Mouse (Mus musculus) hindbrain, embryonic 10.5 days (tissue): ENCODE measurements around the gene Lars2. TPM values are rescaled to one million over a fixed set of nuclear protein-coding genes. Genes with fewer than 3 reads are reported as not detected.
A peak's percentile ranks its signal among the peaks of the same experiment; 100 is the strongest.
"Not testable (repeated sequence)": the region's sequence is repeated elsewhere in the genome, so short reads cannot be mapped to it uniquely, and the experiment has no call there.

ENCODE experiments used
- DNase-seq: peaks from one replicate; pipeline ENCODE4 v3.0.0-alpha.2; 2017; ENCODE audit warnings: low spot score
- H3K27ac ChIP-seq: fragments of 300-500 bp; sonication (generic); 2 replicates; pipeline ENCODE4 v1.5.1; 2016; ENCODE audit warnings: mild to moderate bottlenecking, moderate library complexity
- H3K27me3 ChIP-seq: fragments of 300-500 bp; sonication (generic); 2 replicates; pipeline ENCODE4 v1.6.1; 2016; ENCODE audit warnings: mild to moderate bottlenecking; ENCODE audit not compliant: poor library complexity, insufficient read depth, severe bottlenecking
- H3K36me3 ChIP-seq: fragments of 300-500 bp; sonication (generic); 2 replicates; pipeline ENCODE4 v1.6.1; 2016; ENCODE audit warnings: mild to moderate bottlenecking, moderate library complexity
- H3K4me1 ChIP-seq: fragments of 300-500 bp; sonication (generic); replicated peaks from 2 replicates; pipeline ENCODE4 v1.6.1; 2016; ENCODE audit warnings: mild to moderate bottlenecking
- H3K4me3 ChIP-seq: fragments of 300-500 bp; sonication (generic); 2 replicates; pipeline ENCODE4 v1.5.1; 2016; ENCODE audit warnings: mild to moderate bottlenecking, moderate library complexity
- H3K9me3 ChIP-seq: fragments of 300-500 bp; sonication (generic); 2 replicates; pipeline ENCODE4 v1.6.1; 2016; ENCODE audit warnings: mild to moderate bottlenecking, moderate library complexity
- WGBS: fragments of 180-500 bp; shearing (Covaris S2); methylation state at CpG from one replicate; pipeline ENCODE4 v1.1.7; 2016; 5-methylcytosine and 5-hydroxymethylcytosine counted together
- polyA plus RNA-seq: library from polyadenylated mRNA; unstranded; fragments of >200 nt; fragmentation: Nextera tagmentation; extraction: Ambion mirVana; gene quantifications from 2 replicates; pipeline ENCODE4 v1.2.1, GENCODE M21; 2016

Lars2 gene
- polyA plus RNA-seq, result 736 TPM in 2 replicates

DNA sequence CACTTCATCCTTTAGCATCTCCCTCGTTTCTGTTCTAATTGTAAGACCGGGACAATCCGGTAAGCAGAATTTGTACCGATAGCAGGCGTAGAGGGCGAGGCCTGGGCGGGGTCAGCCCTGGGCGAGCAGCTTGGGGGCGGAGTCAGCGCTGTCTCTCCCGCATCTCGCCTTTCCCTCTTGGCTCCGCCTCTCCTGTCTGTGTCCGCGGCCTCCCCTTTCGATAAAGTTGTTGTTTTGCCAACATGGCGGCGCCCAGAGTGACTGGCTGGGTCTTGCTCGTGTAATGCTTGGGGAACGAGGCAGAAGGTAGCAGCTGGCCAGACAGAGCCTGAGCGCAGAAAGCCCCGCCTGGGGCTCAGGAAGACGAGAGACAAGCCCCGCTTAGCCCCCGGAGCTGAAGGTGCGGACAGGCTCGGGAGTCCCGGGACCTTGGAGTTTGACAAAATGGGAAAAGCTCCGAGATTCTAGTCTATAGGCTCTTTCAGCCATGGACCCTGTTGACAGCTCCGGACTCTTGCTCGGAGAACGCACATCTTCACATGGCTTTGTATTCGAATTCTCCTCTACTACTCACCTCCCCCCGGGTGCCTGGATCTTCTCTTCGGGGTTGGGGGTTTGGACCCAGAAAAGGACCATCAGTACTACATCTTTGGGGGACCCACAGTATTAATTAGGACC is at the start of gene Lars2:
Gene Lars2, plus strand, starts transcription at position 220 of the 678 bp plus-strand sequence.
- Histone ChIP-seq H3K4me1 (peaks cover 23% of the 10 kb centered on the region), H3K9me3 (no peaks in the 10 kb centered on the region), H3K27me3 (no peaks in the 10 kb centered on the region), H3K36me3 (peaks cover 5% of the 10 kb centered on the region), H3K4me3 (peak within 1 kb of the TSS; percentile 76), H3K27ac (peak within 1 kb of the TSS; percentile 88)
- DNase-seq, result peak; percentile 95
- 0% methylated on average over 35 of the region's 35 CpGs for WGBS

GRCm38 (mm10) chr9:123326106-123326505 is 40.6 kb upstream of the Lars2 start:
- no peaks in the 10 kb centered on the region for H3K9me3 ChIP-seq
- DNase-seq, result no peak
- H3K27me3 ChIP-seq, result no peaks in the 10 kb centered on the region
- H3K4me3 ChIP-seq, result no peak overlapping the region
- H3K36me3 ChIP-seq, result no peaks in the 10 kb centered on the region
- H3K4me1 ChIP-seq, result no peaks in the 10 kb centered on the region
- no peak overlapping the region for H3K27ac ChIP-seq

DNA sequence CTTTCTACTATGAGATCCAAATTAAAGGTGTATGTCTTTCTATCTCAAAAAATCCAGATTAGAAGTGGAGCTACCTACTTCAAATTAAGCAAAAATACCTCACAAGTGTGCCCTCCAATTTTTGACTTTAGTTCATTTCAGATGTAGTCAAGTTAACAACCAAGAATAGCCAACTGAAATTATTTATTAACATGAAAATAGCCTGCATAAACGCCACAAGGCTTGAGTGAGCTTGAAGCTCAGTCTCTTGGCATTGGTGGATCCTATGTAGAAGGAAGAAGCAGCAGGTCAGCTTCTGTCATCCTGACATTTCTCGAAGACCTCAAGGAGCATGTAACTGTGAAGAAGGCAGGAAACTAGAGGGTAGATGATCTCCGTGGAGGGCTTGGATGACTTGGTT is 38.4 kb upstream of the Lars2 start:
- no peaks in the 10 kb centered on the region for H3K36me3 ChIP-seq
- no peaks in the 10 kb centered on the region for H3K4me1 ChIP-seq
- H3K27me3 ChIP-seq, result no peaks in the 10 kb centered on the region
- 86% methylated on average over 3 of the region's 3 CpGs for WGBS
- DNase-seq, result no peak
- no peak overlapping the region for H3K4me3 ChIP-seq
- no peaks in the 10 kb centered on the region for H3K9me3 ChIP-seq
- no peak overlapping the region for H3K27ac ChIP-seq

GRCm38 (mm10) chr9:123329831-123330230 is 36.9 kb upstream of the Lars2 start:
- no peaks in the 10 kb centered on the region for H3K36me3 ChIP-seq
- H3K4me3 ChIP-seq, result no peak overlapping the region
- H3K27ac ChIP-seq, result no peak overlapping the region
- DNase-seq, result no peak
- H3K9me3 ChIP-seq, result no peaks in the 10 kb centered on the region
- H3K4me1 ChIP-seq, result no peaks in the 10 kb centered on the region
- no peaks in the 10 kb centered on the region for H3K27me3 ChIP-seq
- 95% methylated on average over 7 of the region's 7 CpGs for WGBS

DNA sequence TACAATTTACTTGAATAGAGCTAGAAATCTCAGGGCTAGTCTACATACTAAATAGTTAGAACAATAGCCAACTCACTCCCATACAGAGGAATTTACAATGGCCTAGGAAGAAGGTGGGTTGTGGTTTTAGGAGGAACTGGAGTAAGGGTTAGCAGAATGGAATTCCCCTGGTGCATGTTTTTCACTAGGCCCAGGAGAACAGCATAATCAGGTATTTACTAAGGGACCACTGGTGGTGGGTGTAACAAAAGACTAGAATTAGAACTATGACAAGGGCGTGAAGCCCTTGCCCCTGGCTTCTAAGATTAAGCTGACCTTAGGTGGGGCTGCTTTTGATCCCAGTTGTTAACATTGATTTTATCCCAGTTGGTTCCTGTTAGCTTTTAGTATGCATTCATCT is 36.5 kb upstream of the Lars2 start:
- H3K9me3 ChIP-seq, H3K27ac ChIP-seq, H3K4me3 ChIP-seq, H3K4me1 ChIP-seq, H3K36me3 ChIP-seq, DNase-seq, H3K27me3 ChIP-seq: not testable (repeated sequence)
- 66% methylated on average over 1 of the region's 1 CpGs for WGBS

- H3K4me3 ChIP-seq, result no peak overlapping the region
- 88% methylated on average over 2 of the region's 2 CpGs for WGBS
- no peak for DNase-seq
- peaks cover 6% of the 10 kb centered on the region for H3K4me1 ChIP-seq
- H3K27ac ChIP-seq, result no peak overlapping the region
- no peaks in the 10 kb centered on the region for H3K36me3 ChIP-seq
- no peaks in the 10 kb centered on the region for H3K27me3 ChIP-seq
- H3K9me3 ChIP-seq, result no peaks in the 10 kb centered on the region
These were observed 33.2 kb upstream of the Lars2 start for GRCm38 (mm10) chr9:123333479-123333878.

DNA sequence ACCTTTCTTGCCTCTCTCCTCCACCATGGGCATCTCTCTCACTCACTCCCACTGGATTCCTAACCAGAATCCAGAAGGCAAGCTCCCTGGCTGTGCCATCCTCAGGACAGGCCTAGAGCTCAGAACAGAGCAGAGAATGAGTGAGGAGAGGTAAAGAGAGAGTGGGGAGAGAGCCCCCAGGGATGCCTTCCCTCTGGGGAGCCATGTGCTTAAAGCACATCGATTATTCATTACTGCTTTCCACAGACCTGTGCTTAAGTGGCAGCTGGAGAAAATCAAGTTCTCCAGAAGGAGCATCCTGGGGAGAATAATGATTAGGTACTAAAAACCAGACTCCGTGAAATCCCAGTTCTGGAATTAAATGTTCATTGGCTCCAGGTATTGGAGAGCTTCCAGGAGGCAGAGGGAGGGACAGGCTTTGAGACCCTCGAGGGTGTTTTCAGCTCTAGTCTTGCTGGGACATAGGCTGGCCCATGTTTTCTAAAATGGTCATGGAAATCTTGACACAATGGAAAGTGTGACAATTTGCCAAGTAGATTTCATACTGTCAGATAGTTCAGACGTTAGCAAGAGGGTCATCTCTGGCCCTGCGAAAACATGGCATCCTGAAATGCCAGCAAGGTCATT is 31.6 kb upstream of the Lars2 start:
- no peak overlapping the region for H3K27ac ChIP-seq
- H3K36me3 ChIP-seq, result no peaks in the 10 kb centered on the region
- H3K4me1 ChIP-seq, result peaks cover 6% of the 10 kb centered on the region
- no peak overlapping the region for H3K4me3 ChIP-seq
- no peaks in the 10 kb centered on the region for H3K9me3 ChIP-seq
- 73% methylated on average over 5 of the region's 5 CpGs for WGBS
- H3K27me3 ChIP-seq, result no peaks in the 10 kb centered on the region
- no peak for DNase-seq

- WGBS, result 76% methylated on average over 3 of the region's 3 CpGs
- no peak for DNase-seq
- no peaks in the 10 kb centered on the region for H3K27me3 ChIP-seq
- no peak overlapping the region for H3K27ac ChIP-seq
- H3K36me3 ChIP-seq, result no peaks in the 10 kb centered on the region
- H3K9me3 ChIP-seq, result no peaks in the 10 kb centered on the region
- peaks cover 6% of the 10 kb centered on the region for H3K4me1 ChIP-seq
- H3K4me3 ChIP-seq, result no peak overlapping the region
These were observed 27.0 kb upstream of the Lars2 start for GRCm38 (mm10) chr9:123339651-123340144.

DNA sequence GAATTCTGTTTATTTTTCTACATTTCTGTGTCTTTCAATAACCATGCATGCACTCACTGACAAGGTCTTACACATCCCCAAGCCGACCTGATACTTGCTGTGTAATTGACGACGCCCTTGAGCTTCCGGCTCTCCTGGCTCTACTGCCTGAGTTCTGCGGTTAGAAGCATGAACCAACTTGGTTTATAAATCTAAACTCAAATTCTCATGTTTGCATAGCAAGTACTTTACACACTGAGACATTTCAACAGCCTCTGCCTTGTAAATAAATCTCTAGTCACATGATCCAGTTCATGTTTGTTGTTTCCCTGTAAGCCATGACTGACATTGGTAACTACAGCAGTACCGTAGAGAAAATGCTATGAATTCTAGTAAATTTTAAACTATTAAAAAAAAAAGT is 25.5 kb upstream of the Lars2 start:
- no peak overlapping the region for H3K4me3 ChIP-seq
- peaks cover 6% of the 10 kb centered on the region for H3K4me1 ChIP-seq
- no peaks in the 10 kb centered on the region for H3K27me3 ChIP-seq
- 89% methylated on average over 6 of the region's 6 CpGs for WGBS
- no peaks in the 10 kb centered on the region for H3K36me3 ChIP-seq
- DNase-seq, result no peak
- no peak overlapping the region for H3K27ac ChIP-seq
- H3K9me3 ChIP-seq, result no peaks in the 10 kb centered on the region

- 81% methylated on average over 3 of the region's 3 CpGs for WGBS
These were observed 23.7 kb upstream of the Lars2 start for GRCm38 (mm10) chr9:123343069-123343468.

GRCm38 (mm10) chr9:123349286-123349685 is 17.4 kb upstream of the Lars2 start:
- not testable (repeated sequence) for H3K4me3 ChIP-seq, DNase-seq, H3K27me3 ChIP-seq

More at GRCm38 (mm10) chr9:123343069-123343468, 23.7 kb upstream of the Lars2 start:
- H3K4me3 ChIP-seq, result no peak overlapping the region
- H3K9me3 ChIP-seq, result no peaks in the 10 kb centered on the region
- no peak overlapping the region for H3K27ac ChIP-seq
- H3K27me3 ChIP-seq, result no peaks in the 10 kb centered on the region
- H3K36me3 ChIP-seq, result no peaks in the 10 kb centered on the region
- no peak for DNase-seq
- peaks cover 5% of the 10 kb centered on the region for H3K4me1 ChIP-seq

DNA sequence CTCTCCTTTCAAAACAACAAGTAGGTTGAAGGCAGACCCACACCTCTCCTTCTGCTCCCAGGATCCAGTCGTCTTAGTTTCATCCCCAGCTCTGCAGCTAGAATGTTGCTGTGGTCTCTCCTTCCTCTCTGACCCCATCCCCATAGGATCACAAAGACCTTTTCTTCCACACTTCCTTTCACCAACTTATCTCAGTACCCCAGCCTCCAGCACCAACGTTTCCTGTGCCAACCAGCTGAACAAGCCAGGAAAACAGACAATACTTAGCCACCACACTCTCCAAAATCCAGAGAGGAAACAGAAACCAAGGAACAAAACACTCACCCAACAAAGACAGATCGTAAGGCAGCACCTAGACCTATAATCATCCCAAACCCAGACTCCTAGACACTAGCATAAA is 6.7 kb upstream of the Lars2 start:
- no peak overlapping the region for H3K4me3 ChIP-seq
- WGBS, result 54% methylated on average over 3 of the region's 3 CpGs
- H3K27me3 ChIP-seq, result no peaks in the 10 kb centered on the region
- no peaks in the 10 kb centered on the region for H3K9me3 ChIP-seq
- no peak for DNase-seq
- no peak overlapping the region for H3K27ac ChIP-seq
- H3K36me3 ChIP-seq, result no peaks in the 10 kb centered on the region
- H3K4me1 ChIP-seq, result no peaks in the 10 kb centered on the region

More at GRCm38 (mm10) chr9:123349286-123349685, 17.4 kb upstream of the Lars2 start:
- not testable (repeated sequence) for H3K4me1 ChIP-seq, H3K36me3 ChIP-seq, H3K27ac ChIP-seq
- WGBS, result 98% methylated on average over 1 of the region's 1 CpGs
- H3K9me3 ChIP-seq, result peaks cover 26% of the 10 kb centered on the region

- 73% methylated on average over 1 of the region's 1 CpGs for WGBS
These were observed 1.4 kb upstream of the Lars2 start for GRCm38 (mm10) chr9:123365353-123365752.

More at GRCm38 (mm10) chr9:123365353-123365752, 1.4 kb upstream of the Lars2 start:
- no peak overlapping the region for H3K4me3 ChIP-seq
- no peak for DNase-seq
- H3K9me3 ChIP-seq, result no peaks in the 10 kb centered on the region
- H3K27me3 ChIP-seq, result no peaks in the 10 kb centered on the region
- no peaks in the 10 kb centered on the region for H3K36me3 ChIP-seq
- no peak overlapping the region for H3K27ac ChIP-seq
- peaks cover 23% of the 10 kb centered on the region for H3K4me1 ChIP-seq
